Mouse (Mus musculus) lung, postnatal 0 days (tissue): ENCODE data around the gene Myoz2. TPM values are rescaled to one million over a fixed set of nuclear protein-coding genes. Genes with fewer than 3 reads are reported as not detected.

ENCODE experiments used
- ATAC-seq: fragments of 200-750 bp; cut with Nextera tagmentation; 2 replicates; pipeline ENCODE4 v1.8.0; 2017; ENCODE audit warnings: moderate library complexity
- DNase-seq: peaks from one replicate; pipeline ENCODE4 v3.0.0-alpha.2; 2016; ENCODE audit warnings: low spot score
- H3K27ac ChIP-seq: fragments of 300-500 bp; sonication (generic); 2 replicates; pipeline ENCODE4 v1.5.1; 2014; ENCODE audit warnings: antibody characterized with exemption, mild to moderate bottlenecking, low read length, mixed read lengths
- H3K27me3 ChIP-seq: fragments of 300-500 bp; sonication (generic); replicated peaks from 2 replicates; pipeline ENCODE4 v1.6.1; 2014; ENCODE audit warnings: low read length, mixed read lengths; ENCODE audit not compliant: insufficient read depth
- H3K36me3 ChIP-seq: fragments of 300-500 bp; sonication (generic); 2 replicates; pipeline ENCODE4 v1.6.1; 2014; ENCODE audit warnings: low read length, mixed read lengths; ENCODE audit not compliant: insufficient read depth
- H3K4me1 ChIP-seq: fragments of 300-500 bp; sonication (generic); 2 replicates; pipeline ENCODE4 v1.6.1; 2014; ENCODE audit warnings: antibody characterized with exemption, low read depth, low read length, mixed read lengths; ENCODE audit not compliant: insufficient read depth
- H3K4me2 ChIP-seq: fragments of 300-500 bp; sonication (generic); replicated peaks from 2 replicates; pipeline ENCODE4 v1.6.1; 2014; ENCODE audit warnings: low read depth, mild to moderate bottlenecking, low read length, moderate library complexity, mixed read lengths
- H3K4me3 ChIP-seq: fragments of 300-500 bp; sonication (generic); 2 replicates; pipeline ENCODE4 v1.5.1; 2014; ENCODE audit warnings: low read depth, low read length
- H3K9ac ChIP-seq: fragments of 300-500 bp; sonication (generic); replicated peaks from 2 replicates; pipeline ENCODE4 v1.6.1; 2014; ENCODE audit warnings: low read depth, mild to moderate bottlenecking
- H3K9me3 ChIP-seq: fragments of 300-500 bp; sonication (generic); 2 replicates; pipeline ENCODE4 v1.6.1; 2016; ENCODE audit warnings: low read length, mixed read lengths
- CTCF ChIP-seq: IDR thresholded peaks from 2 replicates; pipeline ENCODE4 v1.5.1; 2016; ENCODE audit warnings: antibody characterized with exemption, mild to moderate bottlenecking
- EP300 ChIP-seq: IDR thresholded peaks from 2 replicates; pipeline ENCODE4 v1.6.1; 2016; ENCODE audit warnings: antibody characterized with exemption, mild to moderate bottlenecking, control low read depth
- WGBS: fragments of 180-500 bp; shearing (Covaris S2); extraction: QIAGEN DNeasy Blood & Tissue Kit; methylation state at CpG from one replicate; pipeline ENCODE4 v1.1.7; 2014; 5-methylcytosine and 5-hydroxymethylcytosine counted together
- microRNA-seq: library from miRNA; unstranded; fragments of <30 nt; microRNA quantifications from one replicate; pipeline ENCODE4, GENCODE M21; 2016
- polyA plus RNA-seq: library from polyadenylated mRNA; unstranded; fragments of >200 nt; fragmentation: Nextera tagmentation; extraction: Ambion mirVana; gene quantifications from 2 replicates; pipeline ENCODE4 v1.2.1, GENCODE M21; 2015

The Myoz2 gene
- polyA plus RNA-seq, 1 experiment from 2014 or later: 3.7 TPM

- no peaks in the 10 kb centered on the region for H3K27me3 ChIP-seq
- no peak for TF ChIP-seq CTCF
- no peak for TF ChIP-seq EP300
- H3K27ac ChIP-seq: no peak overlapping the region
- WGBS: 65% methylated on average over 4 of the region's 4 CpGs
- DNase-seq (no peak), ATAC-seq (no peak)
- no peaks in the 10 kb centered on the region for H3K9me3 ChIP-seq
- H3K9ac ChIP-seq: no peak overlapping the region
- no peaks in the 10 kb centered on the region for H3K36me3 ChIP-seq
- no peak overlapping the region for H3K4me2 ChIP-seq
- H3K4me3 ChIP-seq: no peak overlapping the region
- no peaks in the 10 kb centered on the region for H3K4me1 ChIP-seq
Measured at GRCm38 (mm10) chr3:122975363-122975762, 59.5 kb downstream of the Myoz2 start.

GRCm38 (mm10) chr3:122974833-122975232, 60.0 kb downstream of the Myoz2 start:
- no peak overlapping the region for H3K9ac ChIP-seq
- H3K27me3 ChIP-seq: no peaks in the 10 kb centered on the region
- H3K36me3 ChIP-seq: no peaks in the 10 kb centered on the region
- no peak for DNase-seq
- H3K27ac ChIP-seq: no peak overlapping the region
- no peak overlapping the region for H3K4me3 ChIP-seq
- no peak for ATAC-seq
- WGBS: 69% methylated on average over 3 of the region's 3 CpGs
- TF ChIP-seq CTCF: no peak
- no peak for TF ChIP-seq EP300
- no peaks in the 10 kb centered on the region for H3K4me1 ChIP-seq
- H3K4me2 ChIP-seq: no peak overlapping the region
- no peaks in the 10 kb centered on the region for H3K9me3 ChIP-seq

- H3K27me3 ChIP-seq: no peaks in the 10 kb centered on the region
- H3K36me3 ChIP-seq: 0 out of 2 replicates have a peak, but pooled peaks cover 10% of the 10 kb centered on the region
- no peak overlapping the region for H3K4me3 ChIP-seq
- H3K9me3 ChIP-seq: no peaks in the 10 kb centered on the region
- DNase-seq: no peak
- no peaks in the 10 kb centered on the region for H3K4me1 ChIP-seq
- no peak for ATAC-seq
- H3K4me2 ChIP-seq: no peak overlapping the region
- 76% methylated on average over 3 of the region's 3 CpGs for WGBS
- H3K27ac ChIP-seq: no peak overlapping the region
- H3K9ac ChIP-seq: no peak overlapping the region
- no peak for TF ChIP-seq CTCF
- TF ChIP-seq EP300: no peak
Measured at GRCm38 (mm10) chr3:122972126-122972822, 62.5 kb downstream of the Myoz2 start.

- DNase-seq (no peak), ATAC-seq (no peak)
- Histone ChIP-seq H3K4me3 (no peak overlapping the region), H3K27ac (no peak overlapping the region), H3K36me3 (0 out of 2 replicates have a peak, but pooled peaks cover 10% of the 10 kb centered on the region), H3K4me2 (no peak overlapping the region), H3K27me3 (no peaks in the 10 kb centered on the region), H3K9me3 (no peaks in the 10 kb centered on the region), H3K4me1 (no peaks in the 10 kb centered on the region), H3K9ac (no peak overlapping the region)
- TF ChIP-seq EP300 (no peak), CTCF (no peak)
- 91% methylated on average over 9 of the region's 9 CpGs for WGBS
Measured at GRCm38 (mm10) chr3:122968391-122968790, 66.4 kb downstream of the Myoz2 start.

- no peak overlapping the region for H3K27ac ChIP-seq
- DNase-seq: no peak
- ATAC-seq: no peak
- no peak overlapping the region for H3K4me2 ChIP-seq
- H3K27me3 ChIP-seq: no peaks in the 10 kb centered on the region
- no peak overlapping the region for H3K9ac ChIP-seq
- 58% methylated on average over 5 of the region's 5 CpGs for WGBS
- H3K4me1 ChIP-seq: no peaks in the 10 kb centered on the region
- TF ChIP-seq CTCF: no peak
- no peak for TF ChIP-seq EP300
- H3K4me3 ChIP-seq: no peak overlapping the region
- H3K36me3 ChIP-seq: 0 out of 2 replicates have a peak, but pooled peaks cover 16% of the 10 kb centered on the region
- no peaks in the 10 kb centered on the region for H3K9me3 ChIP-seq
Measured at GRCm38 (mm10) chr3:122964301-122964700, 70.5 kb downstream of the Myoz2 start.

Small RNAs within 50 kb of the gene (microRNA-seq; reads per million reads assigned to microRNA genes)
- gene Gm22066: not detected

Other genes with a start within 250 kb of the Myoz2 start
- 0.12 TPM in 1 of 2 replicates, not detected in the other for gene Fabp2, start 139.9 kb downstream of the Myoz2 start, polyA plus RNA-seq
- gene Gm10959, start 115.7 kb downstream of the Myoz2 start, polyA plus RNA-seq: not detected in 2 replicates
- gene 1810037I17Rik, start 110.8 kb downstream of the Myoz2 start, polyA plus RNA-seq: 162 TPM in 2 replicates
- gene Usp53, start 50.5 kb downstream of the Myoz2 start, polyA plus RNA-seq: 9.6 and 10.1 TPM in 2 replicates
- gene Synpo2, start 201.1 kb upstream of the Myoz2 start, polyA plus RNA-seq: 2.2 and 2.4 TPM in 2 replicates
- gene Sec24d, start 232.4 kb upstream of the Myoz2 start, polyA plus RNA-seq: 34.9 and 38.7 TPM in 2 replicates